Mouse (Mus musculus): ENCODE data around the gene Pced1a.

The Pced1a gene

DNA sequence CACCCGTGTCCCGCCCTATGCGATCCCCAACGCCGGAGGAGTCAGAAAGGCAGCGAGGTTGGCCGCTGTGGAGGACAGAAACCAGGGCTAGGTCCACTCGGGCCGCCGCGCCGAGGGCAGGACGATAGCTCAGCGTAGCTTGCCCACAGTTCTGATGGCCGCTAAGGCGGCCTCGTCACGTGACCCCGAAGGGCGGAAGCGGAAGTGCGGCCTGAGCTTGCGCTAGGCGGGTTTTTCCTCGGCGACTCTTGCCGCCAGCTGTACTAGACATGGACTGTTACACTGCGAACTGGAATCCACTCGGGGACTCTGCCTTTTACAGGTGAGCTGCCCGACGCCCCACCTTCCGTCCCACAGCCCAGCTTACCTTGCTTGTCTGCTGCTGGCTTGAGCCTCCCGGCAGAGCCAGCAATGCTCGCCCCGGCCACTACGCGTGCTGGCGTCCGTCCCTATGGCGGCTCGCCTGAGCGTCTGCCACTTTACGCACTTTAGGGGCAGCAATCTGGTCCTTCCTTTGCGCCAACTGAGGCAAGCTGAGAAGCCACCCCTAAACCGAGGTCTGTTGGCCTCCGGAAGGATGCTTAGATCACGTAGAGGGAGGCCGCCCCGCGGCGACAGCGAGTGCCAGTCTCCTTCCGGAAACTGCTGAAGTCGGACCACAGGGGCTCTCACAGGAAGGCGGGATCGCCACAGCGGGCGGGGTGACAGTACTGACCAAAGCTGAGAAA is at the start of gene Pced1a, which contains the start of gene Vps16:
Gene Pced1a (minus strand): TSS at position 576 of the 728 bp plus-strand sequence.
Gene Vps16 (plus strand): TSS at position 214 of the 728 bp plus-strand sequence.
- DNase-seq: peak; percentile 99

GRCm38 (mm10) chr2:130472908-130473510 is 48.5 kb upstream of the Pced1a start:
- peak; percentile 83 for DNase-seq

GRCm38 (mm10) chr2:130469935-130470334 is 45.4 kb upstream of the Pced1a start:
- DNase-seq: no peak

GRCm38 (mm10) chr2:130469366-130469765 is 44.9 kb upstream of the Pced1a start:
- DNase-seq: no peak

DNA sequence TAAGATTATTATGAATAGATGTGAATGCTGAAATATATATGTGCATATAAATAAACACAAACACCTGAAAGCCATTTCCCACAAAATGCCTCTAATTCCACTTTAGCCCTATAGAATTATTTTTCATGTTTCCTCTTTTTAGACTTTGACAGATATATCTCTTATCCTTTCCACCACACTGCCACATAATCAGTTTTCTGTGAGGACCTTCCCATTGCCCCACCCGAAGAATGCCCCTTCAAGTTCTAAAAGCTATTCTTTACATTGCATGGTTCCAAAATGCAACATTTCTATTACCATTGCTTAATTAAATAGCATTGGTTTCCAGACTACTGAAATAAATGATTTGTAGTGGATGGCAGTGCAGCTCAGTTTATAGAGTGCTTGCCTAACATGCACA is 41.9 kb upstream of the Pced1a start:
- no peak for DNase-seq

- DNase-seq: no peak
Measured at GRCm38 (mm10) chr2:130461287-130462071, 37.0 kb upstream of the Pced1a start.

DNA sequence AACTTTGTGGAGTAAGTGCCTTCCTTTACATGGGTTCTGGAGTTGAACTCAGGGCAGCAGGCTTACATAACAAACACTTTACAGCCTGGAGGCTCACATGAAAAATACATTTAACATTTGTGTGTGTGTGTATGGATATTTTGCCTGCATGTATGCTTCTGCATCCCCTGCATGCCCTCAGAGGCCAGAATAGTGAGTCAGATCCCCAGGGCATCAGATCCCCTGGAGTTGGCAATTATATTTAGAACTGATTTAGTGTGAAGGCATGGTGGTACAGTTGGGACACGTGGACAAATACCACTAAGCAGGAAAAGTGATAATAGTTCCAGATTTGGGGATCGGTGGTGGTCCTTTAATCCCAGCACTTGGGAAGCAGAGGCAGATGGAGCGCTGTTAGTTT is 35.1 kb upstream of the Pced1a start:
- DNase-seq: no peak

DNA sequence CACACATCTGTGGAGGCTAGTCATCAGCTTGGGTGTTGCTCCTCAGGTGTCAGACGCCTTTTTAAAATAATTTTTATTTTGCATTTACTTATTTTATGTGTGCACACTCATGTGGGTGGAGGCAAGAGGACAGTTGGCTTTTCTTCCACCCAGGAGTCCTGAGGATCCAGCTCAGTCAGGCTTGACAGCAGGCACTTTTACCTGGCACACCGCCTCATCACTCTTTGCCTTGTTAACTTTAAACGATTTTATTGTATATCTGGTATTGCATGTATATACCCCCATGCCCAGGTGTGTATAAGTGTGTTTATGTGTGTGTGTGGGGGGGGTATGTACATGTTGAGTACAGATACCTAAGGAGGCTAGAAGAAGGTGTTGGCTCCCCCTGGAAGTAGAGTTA is 33.4 kb upstream of the Pced1a start:
- no peak for DNase-seq

DNA sequence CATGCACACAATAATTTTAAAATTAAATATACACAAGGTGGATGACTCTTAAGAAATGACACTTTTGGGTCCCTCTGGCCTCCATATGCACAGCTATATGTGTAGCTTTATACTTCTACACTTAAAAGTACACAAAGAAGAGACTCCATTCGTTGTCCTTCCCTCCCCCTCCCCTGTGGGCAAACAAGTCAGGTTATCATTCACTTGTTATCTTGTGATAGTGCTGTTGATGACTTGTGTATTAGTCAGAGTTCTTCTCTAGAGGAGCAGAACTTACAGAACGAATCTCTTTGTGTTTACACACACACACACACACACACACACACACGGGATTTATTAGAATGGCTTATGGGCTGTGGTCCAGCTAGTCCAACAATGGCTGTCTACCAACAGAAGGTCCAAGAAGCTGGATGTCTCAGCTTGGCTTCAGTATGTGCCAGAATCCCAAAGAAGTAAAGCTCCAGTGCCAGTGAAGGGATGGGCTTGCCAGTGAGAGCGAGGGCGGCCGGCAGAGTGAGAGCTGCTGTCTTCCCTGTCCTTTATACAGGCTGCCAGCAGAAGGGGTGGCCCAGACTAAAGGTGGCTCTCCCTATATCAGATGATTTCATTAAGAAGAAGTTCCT is 30.4 kb upstream of the Pced1a start:
- DNase-seq: no peak

GRCm38 (mm10) chr2:130453421-130453820 is 28.9 kb upstream of the Pced1a start:
- peak; percentile 90 for DNase-seq

GRCm38 (mm10) chr2:130452266-130452665 is 27.8 kb upstream of the Pced1a start:
- DNase-seq: peak; percentile 52

DNA sequence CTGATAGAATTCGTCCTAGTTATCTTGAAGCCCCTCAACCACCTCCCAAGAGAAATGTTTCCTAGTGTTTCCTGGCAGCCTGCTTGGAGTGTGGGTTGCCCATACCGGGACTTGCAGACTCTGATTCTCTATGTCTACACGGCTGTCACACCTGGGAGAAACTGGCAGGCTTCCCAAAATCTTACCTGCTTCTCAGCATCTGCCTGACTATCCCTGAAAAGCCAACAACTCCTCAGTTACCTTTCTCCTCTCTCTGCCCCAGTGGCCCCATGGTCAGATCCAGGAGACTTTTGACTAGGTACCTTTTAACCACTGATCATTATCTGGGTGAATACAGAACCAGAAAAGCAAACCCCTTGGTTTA is 27.2 kb upstream of the Pced1a start:
- peak; percentile 85 for DNase-seq

DNA sequence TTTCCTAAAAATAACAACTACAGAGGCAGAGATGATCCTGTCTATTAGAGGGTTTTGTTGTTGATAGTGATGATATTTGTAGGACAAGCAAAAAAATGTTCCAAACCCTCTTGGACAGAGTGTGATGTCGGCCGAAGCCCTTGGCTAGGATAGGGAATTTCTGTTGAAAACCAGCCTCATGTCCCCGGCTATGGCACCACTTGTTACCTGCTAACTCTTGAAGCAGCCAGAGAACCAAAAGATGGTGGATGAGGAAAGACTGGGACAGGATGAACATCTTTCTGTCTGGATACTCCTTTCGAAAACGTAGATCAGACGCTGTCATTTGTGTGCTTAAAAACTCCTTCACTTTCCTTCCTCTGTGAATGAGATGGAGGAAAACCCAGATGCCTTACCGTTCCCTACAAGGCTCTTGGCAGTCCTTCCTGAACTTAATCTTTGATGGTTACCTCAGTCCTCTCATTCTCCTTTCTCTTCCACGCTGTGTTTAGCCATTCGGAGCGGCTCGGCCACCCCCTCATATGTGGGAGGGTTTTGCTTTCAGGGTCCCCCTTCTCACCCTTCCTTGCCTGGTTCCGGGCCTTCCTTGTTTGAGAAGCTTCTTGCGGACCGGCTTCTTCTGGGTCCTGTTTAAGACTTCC is 26.7 kb upstream of the Pced1a start:
- peak; percentile 89 for DNase-seq

- DNase-seq: no peak
Measured at GRCm38 (mm10) chr2:130450434-130450796, 25.9 kb upstream of the Pced1a start.

- DNase-seq: peak; percentile 100
Measured at GRCm38 (mm10) chr2:130449794-130450433, 25.4 kb upstream of the Pced1a start, which contains the start of gene Ptpra. Ptpra (plus strand) TSS chr2:130450278.

DNA sequence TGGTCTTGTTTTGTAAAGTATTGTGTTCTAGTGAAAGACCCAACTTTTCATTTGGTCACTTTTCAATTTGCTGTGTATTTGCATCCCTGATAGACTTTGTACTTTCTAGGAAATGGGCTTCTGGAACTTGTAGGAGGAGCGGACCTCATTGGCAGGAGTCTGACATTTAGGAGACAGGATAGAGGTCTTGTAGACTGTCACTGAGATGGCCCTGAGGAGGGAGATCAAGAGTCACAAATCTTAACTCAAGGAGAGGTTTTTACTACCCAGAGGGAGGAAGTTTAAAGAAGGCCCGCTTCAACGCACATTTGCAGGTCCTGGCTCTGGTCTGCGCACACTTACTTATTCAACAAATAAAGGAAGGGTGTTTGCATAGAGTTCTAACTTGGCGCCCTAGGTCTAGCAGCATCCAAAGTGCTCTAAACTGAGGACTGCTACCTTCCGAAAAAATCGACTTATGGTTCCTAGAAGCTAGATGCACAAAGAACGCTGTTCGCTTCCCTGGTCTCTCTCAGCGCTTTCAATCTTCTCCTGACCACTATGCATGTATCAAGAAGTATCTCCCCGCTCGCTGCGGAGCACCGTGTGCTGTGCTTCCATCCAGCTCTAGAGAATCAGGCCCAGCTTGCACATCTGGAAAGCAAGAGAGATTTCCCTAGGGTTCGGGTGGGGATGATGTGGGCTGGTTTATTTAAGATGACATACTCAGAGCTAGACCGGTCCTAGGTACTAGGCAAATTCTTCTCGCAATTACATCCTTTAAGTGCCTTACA is 24.7 kb upstream of the Pced1a start:
- DNase-seq: peak; percentile 93

- no peak for DNase-seq
Measured at GRCm38 (mm10) chr2:130448449-130448848, 23.9 kb upstream of the Pced1a start.

DNA sequence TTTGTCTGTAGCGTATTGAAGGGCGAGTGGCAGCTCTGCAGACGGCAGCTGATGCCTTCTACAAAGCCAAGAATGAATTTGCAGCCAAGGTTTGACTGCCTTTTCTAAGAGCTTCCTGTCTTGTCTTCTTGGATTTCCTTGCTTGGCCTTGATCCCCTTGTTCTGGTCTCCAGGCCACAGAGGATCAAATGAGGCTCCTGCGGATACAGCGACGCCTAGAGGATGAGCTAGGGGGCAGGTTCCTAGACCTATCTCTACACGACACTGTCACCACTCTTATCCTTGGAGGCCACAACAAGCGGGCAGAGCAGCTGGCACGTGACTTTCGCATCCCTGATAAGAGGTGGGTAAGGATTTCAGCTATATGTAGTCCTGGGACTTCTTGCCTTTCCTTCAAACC is 17.7 kb upstream of the Pced1a start:
- peak; percentile 88 for DNase-seq

GRCm38 (mm10) chr2:130439840-130440480 is 15.5 kb upstream of the Pced1a start:
- DNase-seq: no peak

DNA sequence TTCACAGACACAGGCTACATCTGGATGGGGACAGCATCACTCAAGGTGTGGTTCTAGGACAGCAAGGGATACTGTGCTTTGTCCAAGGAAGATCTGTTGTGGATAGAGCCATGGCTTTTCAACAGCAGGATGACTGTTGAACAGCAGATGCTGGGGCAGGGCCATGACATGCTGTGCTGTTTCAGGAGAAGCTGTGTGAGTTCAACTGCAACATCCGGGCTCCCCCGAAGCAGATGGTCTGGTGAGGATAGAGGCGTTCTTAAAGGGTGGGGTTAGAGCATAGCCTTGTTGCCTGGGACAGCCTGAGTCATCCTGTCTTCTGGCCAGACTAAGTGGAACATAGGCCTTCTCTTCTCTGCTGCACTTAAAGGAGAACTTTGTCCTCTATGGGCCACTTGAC is 14.4 kb upstream of the Pced1a start:
- peak; percentile 89 for DNase-seq

- no peak for DNase-seq
Measured at GRCm38 (mm10) chr2:130436769-130437168, 12.3 kb upstream of the Pced1a start.
